Mouse (Mus musculus): Measurements from ENCODE around the gene Samd8.

Samd8 gene

DNA sequence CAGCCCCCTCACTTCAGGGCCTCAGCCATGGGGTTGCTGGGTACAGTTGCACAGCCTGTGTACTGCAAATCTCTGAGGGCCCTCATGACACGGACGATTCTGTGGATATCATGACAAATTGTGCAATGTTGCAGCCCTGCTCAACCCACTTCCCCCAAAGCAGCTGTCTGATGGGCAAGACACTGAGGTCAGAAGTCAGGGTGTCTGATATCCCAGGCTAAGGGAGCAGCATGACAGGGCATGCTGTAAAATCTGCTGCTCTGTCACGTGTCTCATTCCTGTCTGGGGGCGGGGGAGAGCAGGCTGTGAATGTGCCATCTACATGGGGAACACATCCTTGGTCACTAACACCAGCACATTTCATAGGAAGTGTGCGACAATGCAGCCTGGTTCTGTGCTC lies 5.2 kb upstream of the Samd8 start:
- DNase-seq (ENCODE audit: extremely low spot score, low spot score), result no peak

DNA sequence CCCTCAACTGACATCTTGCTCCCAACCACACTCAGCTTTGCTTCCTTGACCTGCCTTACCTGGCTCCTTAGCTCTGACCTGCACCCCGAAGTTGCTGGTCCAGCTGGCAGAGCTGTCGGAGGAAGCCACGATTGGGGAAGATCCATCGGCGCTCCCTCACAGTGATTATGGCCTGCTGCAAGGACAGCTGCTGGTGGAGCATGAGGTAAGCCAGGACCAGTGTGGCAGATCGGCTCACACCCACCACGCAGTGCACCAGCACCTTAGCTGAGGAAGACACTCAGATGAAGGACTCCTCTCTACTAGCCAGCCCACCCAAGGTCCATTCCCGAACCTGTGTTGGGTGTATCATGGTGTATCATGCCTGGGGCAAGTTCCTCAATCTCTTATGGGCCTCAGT lies 4.1 kb upstream of the Samd8 start:
- DNase-seq (ENCODE audit: extremely low spot score, low spot score), result no peak

DNA sequence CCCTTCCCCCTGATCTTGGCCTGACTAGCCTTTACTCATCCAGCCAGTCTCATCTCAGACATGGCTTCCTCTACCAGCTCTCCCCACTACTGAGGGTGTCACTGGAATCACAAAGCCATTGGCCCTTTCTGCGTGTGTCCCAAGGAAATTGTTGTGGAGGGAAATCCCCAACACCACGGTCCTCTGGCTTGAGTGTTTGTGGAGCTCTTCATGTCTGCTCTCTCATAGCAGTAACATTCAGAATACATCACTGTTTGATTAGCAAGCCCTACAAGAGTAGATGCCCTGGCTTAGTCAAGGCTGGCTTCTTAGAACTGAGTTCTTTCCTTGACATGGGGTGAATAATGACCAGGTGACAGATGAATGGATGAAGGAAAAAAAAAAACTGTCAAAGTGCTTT lies 3.5 kb upstream of the Samd8 start:
- no peak for DNase-seq (ENCODE audit: extremely low spot score, low spot score)

DNA sequence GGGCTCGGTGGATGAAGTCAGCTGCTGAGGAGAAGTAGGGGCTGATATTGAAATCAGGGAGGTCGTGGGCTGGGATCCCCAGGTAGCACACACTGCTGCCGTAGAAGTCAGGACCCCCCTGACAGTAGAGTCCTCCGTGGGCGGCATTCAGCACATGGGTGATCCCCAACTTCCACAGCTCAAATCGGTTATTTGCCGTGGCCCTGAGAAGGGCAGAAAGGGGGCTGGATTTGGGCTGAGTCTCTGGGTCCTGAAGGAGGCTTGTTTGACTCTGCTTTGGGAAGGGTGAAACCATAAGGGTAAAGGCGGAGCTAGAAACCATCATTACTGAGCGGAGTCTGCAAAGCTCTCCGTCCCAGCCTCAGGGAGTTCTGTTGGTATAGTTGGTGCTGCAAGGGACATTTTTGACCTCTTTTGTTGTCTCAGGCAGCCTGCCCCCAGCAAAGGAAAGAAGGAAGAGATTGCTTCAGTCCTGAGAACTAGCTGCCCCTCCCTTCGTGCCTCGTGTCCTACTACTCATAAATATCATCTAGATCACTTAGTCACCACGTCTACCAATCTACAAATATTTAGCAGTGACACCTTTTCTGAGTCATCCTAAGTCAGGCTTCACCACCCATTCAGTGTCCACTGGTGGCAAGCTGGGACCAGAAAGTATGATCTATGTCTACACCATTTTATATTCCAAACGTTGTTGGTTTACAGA lies 2.7 kb upstream of the Samd8 start:
- no peak for DNase-seq (ENCODE audit: extremely low spot score, low spot score)

DNA sequence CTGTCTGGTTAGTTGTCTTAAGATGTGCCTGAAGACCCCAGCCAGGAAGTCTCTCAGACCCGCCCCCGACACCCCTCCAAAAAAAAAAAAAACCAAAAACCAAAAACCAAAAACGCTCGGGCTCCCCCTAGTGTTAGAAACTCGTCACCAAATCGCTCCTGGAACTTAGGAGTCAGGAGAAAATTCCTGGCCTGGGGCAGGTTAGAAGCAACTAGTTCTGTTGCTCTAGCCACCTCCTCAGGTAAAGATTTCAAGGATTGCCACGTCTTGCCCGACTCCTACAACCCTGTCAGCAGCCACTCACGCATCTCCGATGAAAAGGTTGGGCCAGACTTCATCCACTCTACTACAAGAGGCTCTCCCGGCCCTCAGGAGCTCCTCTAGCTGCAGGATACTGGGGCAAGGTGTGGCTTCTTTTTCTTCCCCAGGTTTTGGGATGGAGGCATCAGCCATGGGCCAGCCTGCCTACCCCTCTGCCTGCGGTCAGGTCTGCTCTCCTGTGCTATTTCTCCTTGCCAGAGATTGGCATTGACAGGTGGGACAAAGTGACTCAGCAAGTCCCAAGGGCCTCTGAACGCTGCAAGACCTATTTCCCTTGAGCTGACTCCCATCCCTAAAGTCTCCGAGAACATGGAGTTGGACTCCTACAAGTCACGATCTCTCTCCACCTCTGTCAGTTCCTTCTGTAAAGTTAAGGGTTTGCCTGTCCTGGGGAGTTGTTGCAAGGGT lies 2.0 kb upstream of the Samd8 start:
- peak; percentile 35 for DNase-seq (ENCODE audit: extremely low spot score, low spot score)

DNA sequence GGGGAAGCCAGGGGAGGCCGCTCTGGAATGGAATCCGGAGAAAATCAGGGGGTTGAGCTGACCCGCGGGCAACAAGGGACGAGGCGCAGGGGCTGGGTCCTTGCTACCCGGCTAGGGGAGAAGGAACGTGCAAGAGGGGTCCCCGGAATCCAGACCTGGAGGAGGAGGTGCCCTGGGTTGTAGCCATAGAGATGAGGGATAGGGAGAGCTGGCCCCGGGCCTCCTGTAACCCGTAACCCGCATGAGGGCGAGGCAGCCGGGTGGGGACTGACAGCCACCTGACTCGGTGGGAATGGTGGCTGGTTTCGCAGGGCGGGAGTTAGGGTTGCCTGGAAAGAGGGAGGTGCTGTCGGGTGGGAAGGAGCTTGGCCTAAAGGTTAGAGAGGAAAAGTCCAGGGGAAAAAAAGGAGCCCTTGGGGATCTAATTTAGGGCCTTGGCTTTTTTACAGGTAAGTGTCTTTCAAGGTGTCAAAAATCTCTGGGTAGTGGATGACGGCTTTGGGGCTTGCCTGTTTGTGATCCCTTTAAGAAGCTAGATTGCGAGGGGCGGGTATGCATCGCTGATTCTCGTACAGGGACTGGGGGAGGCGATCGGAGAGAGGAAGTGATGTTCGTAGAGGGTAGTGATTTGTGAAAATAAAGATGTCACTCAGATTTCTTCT lies 681 bp downstream of the Samd8 start, which contains the start of gene Dusp13:
TSS of gene Dusp13 (minus strand) at position 301 of the 662 bp plus-strand sequence.
- peak; percentile 66 for DNase-seq (ENCODE audit: extremely low spot score, low spot score)

DNA sequence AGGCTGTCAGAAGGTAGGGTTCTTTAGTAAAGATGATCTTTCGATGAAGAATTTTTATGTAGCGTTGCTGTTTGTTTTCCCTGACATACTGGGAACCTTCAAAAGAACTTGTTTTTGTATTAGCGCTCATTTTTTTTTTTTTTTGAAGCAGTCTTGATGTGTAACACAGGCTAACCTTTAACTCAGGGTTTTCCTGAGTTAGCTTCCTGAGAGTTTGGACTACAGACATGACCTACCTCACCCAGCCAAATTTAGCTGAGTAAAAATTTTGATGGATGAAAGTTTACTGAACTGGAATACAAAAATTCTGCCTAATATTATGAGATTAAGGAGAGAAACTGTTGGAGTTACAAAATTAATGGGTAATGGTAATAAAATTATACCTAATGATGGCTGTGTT lies 2.1 kb downstream of the Samd8 start:
- DNase-seq (ENCODE audit: extremely low spot score, low spot score), result no peak

DNA sequence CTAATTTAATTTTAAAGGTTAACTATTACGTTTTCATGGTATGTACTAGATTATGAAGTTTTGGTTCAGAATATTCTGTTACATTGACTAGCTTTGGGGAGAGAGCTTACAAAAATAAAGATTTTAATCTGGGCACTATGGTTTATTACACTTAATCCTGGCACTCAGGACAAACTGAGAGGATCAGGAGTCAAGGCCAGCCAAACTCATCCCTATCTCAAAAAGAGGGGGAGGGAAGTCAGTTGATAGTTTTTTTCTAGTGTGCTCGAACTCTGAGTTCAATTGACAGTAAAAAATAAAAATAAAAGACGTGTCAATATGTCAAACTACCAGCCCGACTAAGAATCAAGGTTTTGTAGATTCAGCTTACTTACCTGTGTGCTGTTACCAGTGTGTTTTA lies 3.0 kb downstream of the Samd8 start:
- no peak for DNase-seq (ENCODE audit: extremely low spot score, low spot score)

DNA sequence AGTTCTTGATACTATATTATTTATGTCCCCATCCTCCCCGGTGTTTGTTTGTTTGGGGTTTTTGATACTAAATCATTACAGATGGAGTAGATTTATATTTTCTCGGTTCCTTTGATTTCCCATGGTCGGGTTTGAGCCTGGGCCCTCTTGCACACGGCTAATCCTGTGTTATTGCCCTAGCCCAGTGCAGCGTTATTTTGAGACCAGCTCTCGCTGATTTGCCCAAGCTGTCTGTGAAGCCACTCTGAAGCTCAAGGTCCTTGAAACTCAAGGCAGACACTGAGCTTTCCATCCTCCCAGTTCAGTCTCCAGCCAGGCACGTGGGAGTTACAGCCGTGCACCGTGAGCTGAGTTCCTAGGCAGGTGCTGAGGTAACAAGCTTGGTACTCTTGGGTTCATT lies 11.2 kb downstream of the Samd8 start:
- DNase-seq (ENCODE audit: extremely low spot score, low spot score), result no peak

DNA sequence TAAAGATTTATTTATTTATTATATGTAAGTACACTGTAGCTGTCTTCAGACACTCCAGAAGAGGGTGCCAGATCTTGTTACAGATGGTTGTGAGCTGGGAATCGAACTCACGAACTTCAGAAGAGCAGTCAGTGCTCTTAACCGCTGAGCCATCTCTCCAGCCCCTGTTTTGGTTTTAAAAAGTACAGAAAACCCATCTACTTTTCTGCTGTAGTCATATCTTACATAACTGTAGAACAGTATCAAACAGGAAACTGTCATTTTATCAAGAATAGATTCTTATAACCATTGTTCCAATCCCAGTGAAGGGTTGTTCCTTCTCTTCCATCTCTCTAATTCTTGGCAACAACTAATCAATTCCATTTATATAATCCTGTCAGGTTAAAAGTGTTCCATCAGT lies 13.4 kb downstream of the Samd8 start:
- no peak for DNase-seq (ENCODE audit: extremely low spot score, low spot score)

DNA sequence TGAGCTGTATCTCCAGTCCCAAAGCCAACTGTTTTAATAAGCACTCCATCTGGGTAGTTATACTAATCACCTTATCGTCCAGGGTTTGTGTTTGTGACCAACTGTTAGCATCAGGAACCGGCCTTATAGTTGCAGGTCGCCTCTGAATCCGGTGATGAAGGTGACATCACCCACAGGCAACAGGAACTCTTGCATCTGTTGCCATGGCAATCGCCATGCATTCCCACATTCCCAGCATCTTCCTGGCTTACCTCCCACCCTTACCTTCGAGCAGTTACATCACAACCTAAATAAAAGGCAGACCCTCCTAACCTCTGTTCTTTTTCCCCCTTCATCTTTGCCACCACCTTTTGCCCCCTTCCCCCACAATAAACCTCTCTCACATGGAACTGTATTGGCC lies 14.3 kb downstream of the Samd8 start:
- no peak for DNase-seq (ENCODE audit: extremely low spot score, low spot score)

DNA sequence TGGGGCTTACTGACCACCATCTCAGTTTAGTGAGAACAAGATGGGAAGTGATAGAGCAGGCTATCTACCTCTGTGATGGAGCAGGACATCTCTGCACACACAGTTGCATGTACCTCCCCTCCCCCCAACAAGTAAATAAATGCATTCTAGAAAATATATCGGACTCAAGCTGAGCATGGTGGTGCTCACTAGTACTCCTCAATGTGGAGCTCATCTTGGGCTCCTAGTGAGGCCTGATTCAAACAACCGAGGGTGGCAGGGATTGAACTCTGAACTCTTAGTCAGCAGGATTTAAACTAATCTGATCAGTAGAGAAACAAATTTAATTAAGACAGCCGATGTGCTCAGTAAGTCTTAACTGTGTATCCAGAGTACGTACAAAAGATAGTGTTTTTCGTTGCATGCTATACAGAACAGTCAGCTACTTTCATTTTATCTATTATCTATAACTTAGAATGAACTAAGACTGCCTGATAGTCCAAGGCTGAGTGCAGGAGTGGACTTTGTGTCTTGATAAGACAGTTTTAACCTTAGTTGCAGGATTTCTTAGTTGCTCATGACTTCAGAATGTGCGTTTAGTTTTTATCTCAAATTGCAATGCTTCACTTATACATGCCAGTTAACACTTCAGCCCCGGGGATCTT lies 15.5 kb downstream of the Samd8 start:
- no peak for DNase-seq (ENCODE audit: extremely low spot score, low spot score)

DNA sequence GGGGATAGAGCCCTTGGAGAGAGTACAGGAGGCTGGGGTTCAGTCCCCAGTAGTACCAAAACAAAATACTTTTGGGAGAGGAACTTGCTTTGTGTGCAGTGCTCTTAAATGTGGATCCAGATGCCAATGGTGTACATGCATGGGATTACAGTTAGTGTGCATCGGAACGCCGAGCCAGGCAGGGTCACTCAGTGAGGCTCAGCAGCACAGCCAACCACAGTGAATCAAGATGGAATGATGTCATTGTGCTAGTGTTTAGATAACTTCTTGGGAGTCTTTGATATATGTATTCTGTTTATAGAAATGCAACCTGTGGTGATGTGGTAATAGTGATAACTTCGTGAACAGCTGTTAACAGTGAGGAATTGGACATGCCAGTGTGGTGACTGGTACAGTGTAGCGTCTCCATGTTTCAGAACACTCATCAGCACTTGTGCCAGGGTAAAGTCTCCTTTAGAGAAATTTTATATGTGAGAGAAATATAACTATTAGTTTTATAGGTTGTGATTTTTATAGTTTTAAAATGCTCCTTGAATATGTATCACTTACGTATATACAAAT lies 16.1 kb downstream of the Samd8 start:
- no peak for DNase-seq (ENCODE audit: extremely low spot score, low spot score)

DNA sequence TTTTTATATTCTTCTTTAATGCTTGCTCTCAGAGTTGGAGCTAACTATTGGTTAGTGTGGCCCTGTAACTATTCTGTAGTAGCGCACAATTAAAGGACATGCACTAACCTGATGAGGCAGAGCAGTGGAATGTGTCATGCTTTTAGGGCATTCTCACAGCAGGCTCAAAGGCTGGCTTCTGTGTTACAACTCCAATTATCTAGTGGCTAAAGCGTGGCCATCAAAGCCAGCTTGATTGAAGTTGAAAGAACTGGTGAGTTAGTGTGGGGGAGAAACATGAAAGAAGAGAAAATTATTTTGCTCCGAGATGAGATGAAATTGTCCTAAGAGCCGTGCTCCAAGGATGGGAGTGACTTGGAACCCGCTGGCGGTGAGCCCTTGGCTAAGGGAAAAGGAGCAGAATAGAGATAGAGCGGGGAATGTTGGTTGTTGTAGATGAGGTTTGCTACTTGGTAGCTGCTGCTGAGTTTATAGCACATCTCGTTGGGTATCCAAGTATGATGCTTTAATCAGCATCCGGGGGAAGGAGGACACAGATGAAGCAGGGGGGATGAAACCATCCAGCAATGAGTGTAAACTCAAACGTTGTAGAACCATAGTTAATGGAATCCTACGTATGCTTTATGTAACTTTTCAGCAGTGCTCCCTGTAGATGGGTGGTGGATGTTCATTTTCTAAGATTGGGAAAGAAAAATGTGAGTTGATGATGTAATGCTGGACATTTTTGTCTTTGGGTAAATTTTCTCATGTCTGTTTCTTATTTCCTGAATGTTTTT lies 22.4 kb downstream of the Samd8 start:
- no peak for DNase-seq (ENCODE audit: extremely low spot score, low spot score)

DNA sequence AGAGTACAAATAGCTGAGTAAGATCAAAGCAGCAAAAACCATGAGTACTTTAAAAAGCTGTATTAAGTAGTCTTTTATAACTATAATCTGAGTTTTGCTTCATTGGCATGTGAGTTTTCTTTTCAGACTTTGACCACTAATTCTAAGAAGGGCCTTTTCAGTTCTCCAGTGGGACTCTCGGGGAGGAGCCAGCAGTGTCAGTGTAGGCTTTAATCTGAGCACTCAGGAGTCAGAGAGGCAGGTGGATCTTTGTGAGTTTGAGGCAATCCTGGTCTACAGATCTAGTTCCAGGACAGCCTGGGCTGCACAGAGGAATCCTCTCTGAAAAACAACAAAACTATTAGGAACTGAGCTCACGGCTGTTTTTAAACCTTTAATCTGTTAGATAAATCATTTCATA lies 23.6 kb downstream of the Samd8 start:
- no peak for DNase-seq (ENCODE audit: extremely low spot score, low spot score)

DNA sequence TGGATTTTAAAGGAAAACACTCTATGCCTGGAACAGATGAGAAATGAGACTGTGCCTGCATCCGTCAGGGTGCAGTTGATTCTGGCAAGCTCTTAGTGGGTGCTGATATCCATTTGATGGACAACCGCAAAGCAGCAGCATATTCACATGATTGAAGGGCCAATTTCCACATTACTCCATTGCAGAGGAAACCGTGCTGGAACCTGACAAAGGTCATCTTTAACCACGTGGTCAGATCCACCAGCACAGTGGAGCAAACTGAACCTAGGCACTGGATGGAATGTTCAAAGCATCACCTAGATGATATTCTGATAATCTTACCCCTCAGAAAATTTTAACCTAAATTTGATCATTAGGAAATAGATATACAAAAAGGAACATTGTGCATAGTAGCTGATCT lies 25.9 kb downstream of the Samd8 start:
- DNase-seq (ENCODE audit: extremely low spot score, low spot score), result no peak

DNA sequence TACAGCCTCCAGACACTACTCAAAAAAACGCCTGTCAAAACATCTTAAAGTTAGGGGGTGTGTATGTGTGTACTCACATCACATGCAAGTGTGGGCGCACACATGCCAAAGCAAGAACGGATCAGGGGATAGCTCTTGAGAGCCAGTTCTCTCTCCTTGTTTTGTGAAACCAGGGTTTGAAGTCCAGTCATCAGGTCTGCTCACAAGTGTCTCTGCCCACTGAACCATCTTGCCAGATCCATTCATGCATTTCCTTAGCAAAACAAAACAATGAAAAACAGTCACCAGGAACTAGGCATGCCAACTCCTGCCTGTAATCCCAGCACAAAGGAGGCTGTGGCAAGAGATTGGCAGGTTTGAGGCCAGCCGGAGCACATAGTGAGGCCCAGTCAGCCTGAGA lies 36.2 kb downstream of the Samd8 start:
- no peak for DNase-seq (ENCODE audit: extremely low spot score, low spot score)

DNA sequence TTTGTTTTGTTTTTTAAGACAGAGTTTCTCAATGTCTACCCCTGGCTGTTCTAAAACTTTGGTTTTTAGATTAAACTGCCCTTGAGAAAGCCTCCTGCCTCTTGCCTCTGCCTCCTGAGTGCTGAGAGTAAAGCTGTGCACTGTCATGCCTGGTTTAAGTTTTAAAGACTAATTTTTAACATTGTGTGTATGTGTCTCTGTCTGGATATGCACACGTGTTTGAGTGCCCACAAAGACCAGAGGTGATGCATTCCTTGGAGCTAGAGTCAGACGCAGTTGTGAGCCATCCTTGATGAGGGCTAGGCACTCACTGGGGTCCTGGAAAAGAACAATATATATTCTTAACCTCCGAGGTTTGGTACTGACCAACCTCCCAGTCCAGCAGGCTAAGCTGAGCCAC lies 37.0 kb downstream of the Samd8 start:
- DNase-seq (ENCODE audit: extremely low spot score, low spot score), result no peak

DNA sequence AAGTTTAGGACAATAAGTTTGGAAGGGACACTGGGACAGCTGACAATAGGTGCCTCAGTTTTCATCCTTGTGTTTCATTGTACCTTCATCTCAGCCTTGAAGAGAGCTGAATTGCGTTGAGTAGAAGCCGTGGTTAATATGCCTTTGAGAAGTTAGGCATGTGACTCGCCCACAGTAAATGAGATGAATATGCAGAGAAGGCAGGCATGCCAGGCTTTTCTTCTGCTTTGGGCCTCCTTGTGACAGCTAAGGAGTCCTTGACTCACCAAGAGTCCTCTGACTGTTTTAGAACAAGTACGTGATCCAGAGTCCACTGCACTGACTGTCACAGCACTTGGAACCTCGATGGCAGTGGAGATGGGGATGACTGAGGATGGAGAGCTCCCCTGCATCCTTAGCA lies 37.8 kb downstream of the Samd8 start:
- DNase-seq (ENCODE audit: extremely low spot score, low spot score), result no peak

DNA sequence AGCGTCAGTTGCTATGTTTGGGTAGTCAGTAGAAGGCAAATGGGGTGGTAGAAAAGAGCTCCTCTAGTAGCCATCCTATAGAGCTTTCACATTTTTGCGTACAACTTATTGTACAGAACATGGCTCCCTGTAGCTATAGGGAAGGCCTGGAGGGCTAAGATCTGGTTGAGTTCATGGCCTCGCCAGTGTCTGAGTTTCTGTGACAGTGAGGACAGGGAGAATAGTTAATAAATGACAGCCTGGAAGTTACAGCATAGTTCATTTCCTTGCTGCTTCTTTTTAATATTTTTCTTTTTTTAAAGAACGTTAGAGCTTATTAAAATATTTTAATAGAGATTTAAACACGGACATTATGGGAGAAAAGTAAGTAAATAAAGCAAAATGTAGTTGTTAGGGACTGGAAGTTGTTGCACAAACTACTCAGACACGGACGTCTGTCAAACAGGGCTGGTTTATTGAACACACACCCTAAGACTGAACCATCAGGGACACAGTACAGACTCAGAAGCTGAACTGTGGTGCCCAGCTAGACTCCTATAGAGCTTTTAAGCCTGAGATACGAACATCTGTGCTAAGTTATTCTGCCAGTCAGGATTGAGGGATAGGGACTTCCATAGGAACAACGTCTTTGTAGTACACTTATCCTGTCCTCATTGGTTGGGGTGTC lies 40.4 kb downstream of the Samd8 start:
- DNase-seq (ENCODE audit: extremely low spot score, low spot score), result no peak

DNA sequence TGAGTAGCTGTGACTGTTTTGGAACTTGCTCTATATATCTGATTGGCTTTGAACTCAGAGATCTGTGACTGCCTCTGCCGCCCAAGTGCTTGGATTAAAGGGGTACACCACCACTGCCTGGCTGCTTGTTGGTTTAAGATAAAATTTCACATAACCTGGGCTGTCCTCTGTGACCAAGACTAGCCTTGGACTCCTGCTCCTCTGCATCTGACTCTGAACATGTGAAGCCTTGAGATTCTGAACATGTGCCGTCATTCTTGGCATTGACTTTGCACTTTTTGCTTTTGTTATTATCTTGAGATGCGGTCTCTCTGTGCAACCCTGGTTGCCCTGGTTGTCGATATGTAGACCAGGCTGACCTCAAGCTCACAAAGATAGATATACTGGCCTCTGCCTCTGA lies 41.4 kb downstream of the Samd8 start:
- no peak for DNase-seq (ENCODE audit: extremely low spot score, low spot score)

Data from neural tube, embryonic 10.5 days (tissue).